Mouse (Mus musculus) left cerebral cortex, postnatal 4 days (tissue): ENCODE results near the gene Tap2. TPM values are rescaled to one million over a fixed set of nuclear protein-coding genes. Genes with fewer than 3 reads are reported as not detected.
A peak's percentile ranks its signal among the peaks of the same experiment; 100 is the strongest.

Source experiments
- DNase-seq: peaks from one replicate; pipeline ENCODE4 v3.0.0-alpha.2; 2022
- intact Hi-C: fragments of 180-260 bp; cut with DNase I; formaldehyde crosslinking; loops from one replicate; pipeline ENCODE4 v1.15.1; 2025
- total RNA-seq, 2 experiments: library from RNA; stranded (reverse); gene quantifications; 2 replicates each; pipeline ENCODE4 v1.2.3; 2021

Tap2 gene
- total RNA-seq, 2 experiments from 2014 or later: 3.1 to 3.5 TPM

- DNase-seq: no peak
- intact Hi-C loops: loop anchor here (10.0 kb wide), 1 partner anchor 100 kb away; no protein-coding TSS in a partner anchor
Observed at GRCm38 (mm10) chr17:34244656-34245055, 41.3 kb downstream of the Tap2 start.

- intact Hi-C loops: loop anchor here (10.0 kb wide), 1 partner anchor 98 kb away; no protein-coding TSS in a partner anchor
- no peak for DNase-seq
Observed at GRCm38 (mm10) chr17:34247047-34247446, 43.7 kb downstream of the Tap2 start.

GRCm38 (mm10) chr17:34248764-34249163 lies 45.4 kb downstream of the Tap2 start:
- intact Hi-C loops: loop anchor here (10.0 kb wide), 1 partner anchor 96 kb away; no protein-coding TSS in a partner anchor
- DNase-seq: no peak

GRCm38 (mm10) chr17:34249361-34249760 lies 46.0 kb downstream of the Tap2 start:
- no peak for DNase-seq
- intact Hi-C loops: loop anchor here (10.0 kb wide), 1 partner anchor 95 kb away; no protein-coding TSS in a partner anchor

GRCm38 (mm10) chr17:34249878-34250277 lies 46.6 kb downstream of the Tap2 start:
- DNase-seq: peak; percentile 44
- intact Hi-C loops: loop anchor here (5.0 to 10.0 kb wide), 2 partner anchors 57 to 95 kb away; partner anchors contain the start of gene H2-Eb1

DNA sequence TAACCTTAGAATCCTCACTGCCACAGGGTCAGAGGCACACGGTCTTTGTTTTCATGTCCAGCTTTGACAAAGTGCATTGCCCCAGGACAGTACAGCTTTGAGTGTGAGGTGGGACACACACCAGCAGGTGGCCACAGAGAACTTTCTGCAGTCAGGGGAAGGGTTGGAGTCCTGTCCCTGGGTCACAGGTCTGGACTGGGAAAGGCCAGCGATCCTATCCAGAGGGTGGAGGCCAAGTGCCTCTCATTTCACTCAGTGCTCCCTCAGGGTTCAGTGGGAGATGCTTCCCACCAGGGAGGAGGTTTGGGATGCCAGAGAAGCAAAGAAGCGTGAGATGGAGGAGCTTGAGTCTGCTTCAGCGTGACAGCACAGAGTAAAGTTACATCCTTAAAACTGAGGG lies 48.3 kb downstream of the Tap2 start:
- DNase-seq: no peak
- intact Hi-C loops: loop anchor here (5.0 kb wide), 1 partner anchor 56 kb away; the partner anchor contains the start of gene H2-Eb1

DNA sequence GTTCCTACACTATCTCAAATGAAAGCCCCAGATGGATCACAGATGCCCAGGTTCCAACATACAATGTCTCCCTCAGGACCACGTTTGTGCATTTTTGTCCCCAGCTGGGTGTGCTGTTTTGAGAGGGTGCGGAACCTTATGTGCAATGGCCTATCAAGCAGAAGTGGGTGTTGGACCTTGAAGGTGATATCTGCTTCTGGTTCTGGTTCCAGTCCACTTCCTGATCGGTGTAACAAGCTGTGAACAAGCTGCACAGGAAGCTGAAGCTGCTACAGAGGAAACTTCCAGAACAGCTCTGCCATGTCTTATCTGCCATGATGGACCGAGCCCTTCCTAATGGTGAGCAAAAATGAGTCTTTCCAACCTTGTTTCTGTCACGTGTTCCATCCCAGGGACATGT lies 53.2 kb downstream of the Tap2 start:
- intact Hi-C loops: no loop called here
- DNase-seq: no peak

DNA sequence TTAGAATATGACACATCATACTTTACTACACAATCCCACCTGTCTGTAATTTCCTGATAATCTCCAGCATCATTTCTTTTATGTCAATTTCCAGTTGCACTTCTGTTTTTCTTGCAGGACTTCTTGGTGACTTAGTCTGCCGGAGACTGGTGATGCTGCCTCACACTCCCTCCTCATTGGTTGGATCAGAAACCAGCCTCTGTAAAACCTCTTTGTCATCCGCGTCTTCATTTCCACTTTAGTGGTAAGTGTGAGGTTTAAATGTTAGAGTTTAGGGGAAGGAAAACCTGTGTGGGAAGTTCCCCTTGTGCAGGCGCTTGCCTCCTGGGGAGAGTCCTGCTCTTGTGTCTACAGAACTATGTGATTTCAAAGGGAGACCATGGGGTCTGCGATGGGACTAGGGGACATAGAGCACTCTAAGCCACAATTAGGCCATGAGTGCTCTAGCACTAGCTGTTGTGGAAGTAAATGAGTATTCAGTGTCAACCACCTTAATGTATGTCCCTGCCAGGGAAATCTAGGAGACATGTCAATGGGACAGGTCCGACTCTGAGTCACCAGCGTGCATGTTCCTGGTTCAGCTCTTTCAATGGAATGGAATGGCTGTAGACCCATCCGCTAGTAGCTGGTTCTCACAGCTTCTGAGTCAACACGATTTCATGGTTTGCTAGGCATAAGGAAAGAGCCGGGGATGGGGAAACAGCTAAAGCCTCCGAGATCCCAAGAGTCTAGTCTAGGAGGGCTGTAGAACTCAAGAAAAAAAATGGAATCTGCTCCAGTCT lies 54.5 kb downstream of the Tap2 start, which contains the start of gene H2-Ab1:
Gene H2-Ab1, plus strand, starts transcription at position 96 of the 782 bp plus-strand sequence.
- intact Hi-C loops: no loop called here
- peak; percentile 60 for DNase-seq

DNA sequence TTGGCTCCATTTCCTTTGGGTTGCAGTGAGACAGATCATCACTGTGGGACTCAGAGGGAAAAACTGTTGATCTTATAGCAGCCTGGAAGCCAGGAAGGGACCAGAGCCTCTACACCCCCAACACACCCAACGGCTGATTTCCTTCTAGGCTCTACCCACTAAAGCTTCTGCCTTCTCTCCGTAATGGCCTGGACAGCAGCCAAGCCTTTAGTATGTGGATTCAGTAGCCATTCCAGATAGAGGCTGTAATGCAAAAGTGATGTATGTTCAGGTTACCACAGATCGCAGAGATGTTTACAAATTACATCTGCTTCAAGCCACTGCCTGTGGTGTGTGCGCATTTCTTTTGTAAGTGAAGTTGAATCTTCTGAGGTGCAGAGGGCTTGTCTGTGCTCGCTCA lies 57.2 kb downstream of the Tap2 start:
- intact Hi-C loops: loop anchor here (5.0 kb wide), 1 partner anchor 52 kb away; no protein-coding TSS in a partner anchor
- DNase-seq: no peak

- peak; percentile 78 for DNase-seq
- intact Hi-C loops: loop anchor here (5.0 kb wide), 1 partner anchor 51 kb away; no protein-coding TSS in a partner anchor
Observed at GRCm38 (mm10) chr17:34261502-34261901, 58.2 kb downstream of the Tap2 start.

DNA sequence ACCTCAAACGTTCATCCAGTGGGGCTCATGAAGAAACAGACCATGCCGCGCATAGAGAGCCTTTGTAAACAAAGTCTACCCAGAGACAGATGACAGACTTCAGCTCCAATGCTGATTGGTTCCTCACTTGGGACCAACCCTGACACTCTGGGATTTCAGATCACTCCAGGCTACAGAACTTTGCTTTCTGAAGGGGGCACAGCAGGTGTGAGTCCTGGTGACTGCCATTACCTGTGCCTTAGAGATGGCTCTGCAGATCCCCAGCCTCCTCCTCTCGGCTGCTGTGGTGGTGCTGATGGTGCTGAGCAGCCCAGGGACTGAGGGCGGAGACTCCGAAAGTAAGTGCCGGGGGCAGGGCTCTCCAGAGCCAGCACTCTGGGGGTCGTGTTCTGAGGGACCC lies 59.7 kb downstream of the Tap2 start:
- intact Hi-C loops: loop anchor here (5.0 kb wide), 1 partner anchor 49 kb away; no protein-coding TSS in a partner anchor
- peak; percentile 50 for DNase-seq

- DNase-seq: no peak
- intact Hi-C loops: loop anchor here (5.0 kb wide), 1 partner anchor 48 kb away; no protein-coding TSS in a partner anchor
Observed at GRCm38 (mm10) chr17:34263811-34264371, 60.6 kb downstream of the Tap2 start.

- no peak for DNase-seq
- intact Hi-C loops: loop anchor here (5.0 kb wide), 1 partner anchor 48 kb away; no protein-coding TSS in a partner anchor
Observed at GRCm38 (mm10) chr17:34264452-34265351, 61.4 kb downstream of the Tap2 start.

Other genes with a start within 250 kb of the Tap2 start
- gene Vps52, start 247.7 kb upstream of the Tap2 start, total RNA-seq: 10 to 100 TPM; 72.2 to 72.6 TPM
- gene Rps18, start 247.5 kb upstream of the Tap2 start, total RNA-seq: 100 to 1,000 TPM; 557 to 591 TPM
- 10 to 100 TPM in 1 of 2 experiments, 1 to 10 TPM in 1; 8.2 to 13.8 TPM for gene H2-K1, start 203.2 kb upstream of the Tap2 start, total RNA-seq
- 10 to 100 TPM; 23.6 to 28.2 TPM for gene Ring1, start 178.8 kb upstream of the Tap2 start, total RNA-seq
- 10 to 100 TPM; 41.6 to 45.2 TPM for gene H2-Ke6, start 175.5 kb upstream of the Tap2 start, total RNA-seq
- gene Slc39a7, start 171.8 kb upstream of the Tap2 start, total RNA-seq: 10 to 100 TPM; 96.3 to 98.7 TPM
- gene Rxrb, start 171.7 kb upstream of the Tap2 start, total RNA-seq: 10 to 100 TPM; 80.7 to 84.9 TPM
- gene Col11a2, start 164.1 kb upstream of the Tap2 start, total RNA-seq: 1 to 10 TPM; 6.8 to 9.8 TPM
- gene H2-Oa, start 111.2 kb upstream of the Tap2 start, total RNA-seq: not detected
- 10 to 100 TPM; 19.5 to 20.5 TPM for gene H2-DMa, start 84.0 kb upstream of the Tap2 start, total RNA-seq
- gene Brd2, start 80.9 kb upstream of the Tap2 start, total RNA-seq: 100 to 1,000 TPM; 247 to 267 TPM
- under 1 TPM; 0.34 to 0.40 TPM for gene H2-DMb2, start 60.2 kb upstream of the Tap2 start, total RNA-seq
- under 1 TPM; 0.46 to 0.97 TPM for gene H2-DMb1, start 50.5 kb upstream of the Tap2 start, total RNA-seq
- 1 to 10 TPM; 2.2 to 3.6 TPM for gene Tap1, start 16.0 kb upstream of the Tap2 start, total RNA-seq
- 1 to 10 TPM in 1 of 2 experiments, under 1 TPM in 1; 0.77 to 1.1 TPM for gene Psmb9, start 15.8 kb upstream of the Tap2 start, total RNA-seq
- gene Psmb8, start 5.8 kb upstream of the Tap2 start, total RNA-seq: 1 to 10 TPM; 1.3 to 1.9 TPM
- not detected for gene H2-Ob, start 35.4 kb downstream of the Tap2 start, total RNA-seq
- 1 to 10 TPM in 1 of 2 experiments, under 1 TPM in 1; 0.80 to 1.2 TPM for gene H2-Ab1, start 54.2 kb downstream of the Tap2 start, total RNA-seq
- 1 to 10 TPM in 1 of 2 experiments, under 1 TPM in 1; 0.68 to 1.2 TPM for gene H2-Aa, start 84.3 kb downstream of the Tap2 start, total RNA-seq
- gene H2-Eb1, start 102.3 kb downstream of the Tap2 start, total RNA-seq: 1 to 10 TPM in 1 of 2 experiments, under 1 TPM in 1; 0.48 to 2.3 TPM
- not detected for gene H2-Eb2, start 122.1 kb downstream of the Tap2 start, total RNA-seq
- gene Btnl2, start 151.3 kb downstream of the Tap2 start, total RNA-seq: under 1 TPM; 0.36 to 0.38 TPM
- gene Btnl1, start 173.6 kb downstream of the Tap2 start, total RNA-seq: not detected
- 10 to 100 TPM in 1 of 2 experiments, 1 to 10 TPM in 1; 8.2 to 11.1 TPM for gene BC051142, start 195.3 kb downstream of the Tap2 start, total RNA-seq